Mouse (Mus musculus): Measurements from ENCODE around the gene Rbm26.
A peak's percentile ranks its signal among the peaks of the same experiment; 100 is the strongest.

GRCm38 (mm10) chr14:105177238-105177693, at the start of gene Rbm26:
- TF ChIP-seq CTCF (IDR thresholded peaks at IDR 0.05; ENCODE audit: low read depth) (no peak), EP300 (IDR thresholded peaks at IDR 0.05; ENCODE audit: low read depth) (peak; percentile 80)

Measured in liver, embryonic 14.5 days (tissue).